Mouse (Mus musculus) CH12F3 (cell line): Measurements from ENCODE around the gene Ndufb5.
"Not testable (repeated sequence)": the region's sequence is repeated elsewhere in the genome, so short reads cannot be mapped to it uniquely, and the experiment has no call there.

Experiments used
- in situ Hi-C: fragments of 300-500 bp; cut with MboI; formaldehyde crosslinking; loops from 2 replicates; pipeline ENCODE4 v1.14.3; 2020; ENCODE audit warnings: low sequenced_read_pairs

Ndufb5 gene

GRCm38 (mm10) chr3:32736244-32737171, at the start of gene Ndufb5:
Ndufb5 (plus strand) TSS chr3:32736990.
- in situ Hi-C loops, result loop anchor here (25.0 kb wide), 1 partner anchor 1076 kb away; no protein-coding TSS in a partner anchor

GRCm38 (mm10) chr3:32687156-32687555, 49.6 kb upstream of the Ndufb5 start:
- in situ Hi-C loops, result loop anchor here (25.0 kb wide), 1 partner anchor 350 kb away; no protein-coding TSS in a partner anchor

GRCm38 (mm10) chr3:32689567-32689999, 47.2 kb upstream of the Ndufb5 start:
- in situ Hi-C loops, result loop anchor here (25.0 kb wide), 1 partner anchor 352 kb away; no protein-coding TSS in a partner anchor

- in situ Hi-C loops, result loop anchor here (25.0 kb wide), 1 partner anchor 353 kb away; no protein-coding TSS in a partner anchor
These were observed 46.8 kb upstream of the Ndufb5 start for GRCm38 (mm10) chr3:32690008-32690407.

- in situ Hi-C loops, result loop anchor here (25.0 kb wide), 1 partner anchor 354 kb away; no protein-coding TSS in a partner anchor
These were observed 45.9 kb upstream of the Ndufb5 start for GRCm38 (mm10) chr3:32690901-32691300.

- in situ Hi-C loops, result loop anchor here (25.0 kb wide), 1 partner anchor 355 kb away; no protein-coding TSS in a partner anchor
These were observed 44.9 kb upstream of the Ndufb5 start for GRCm38 (mm10) chr3:32691841-32692240.

- in situ Hi-C loops, result loop anchor here (25.0 kb wide), 1 partner anchor 357 kb away; no protein-coding TSS in a partner anchor
These were observed 42.6 kb upstream of the Ndufb5 start for GRCm38 (mm10) chr3:32694211-32694610.

GRCm38 (mm10) chr3:32694737-32695582, 41.8 kb upstream of the Ndufb5 start:
- in situ Hi-C loops, result loop anchor here (25.0 kb wide), 1 partner anchor 358 kb away; no protein-coding TSS in a partner anchor

- in situ Hi-C loops, result loop anchor here (25.0 kb wide), 1 partner anchor 358 kb away; no protein-coding TSS in a partner anchor
These were observed 41.2 kb upstream of the Ndufb5 start for GRCm38 (mm10) chr3:32695583-32695980.

- in situ Hi-C loops, result loop anchor here (25.0 kb wide), 1 partner anchor 361 kb away; no protein-coding TSS in a partner anchor
These were observed 38.4 kb upstream of the Ndufb5 start for GRCm38 (mm10) chr3:32698228-32698863.

GRCm38 (mm10) chr3:32704021-32704420, 32.8 kb upstream of the Ndufb5 start:
- in situ Hi-C loops, result not testable (repeated sequence)

GRCm38 (mm10) chr3:32704632-32705031, 32.2 kb upstream of the Ndufb5 start:
- in situ Hi-C loops, result not testable (repeated sequence)

- in situ Hi-C loops, result not testable (repeated sequence)
These were observed 31.0 kb upstream of the Ndufb5 start, which contains the start of gene Actl6a for GRCm38 (mm10) chr3:32705647-32706348. Actl6a (plus strand) TSS chr3:32706298.

- in situ Hi-C loops, result no loop called here
These were observed 28.8 kb upstream of the Ndufb5 start for GRCm38 (mm10) chr3:32708052-32708367.

- in situ Hi-C loops, result no loop called here
These were observed 28.2 kb upstream of the Ndufb5 start for GRCm38 (mm10) chr3:32708368-32709231.

GRCm38 (mm10) chr3:32709388-32709787, 27.4 kb upstream of the Ndufb5 start:
- in situ Hi-C loops, result no loop called here

- in situ Hi-C loops, result no loop called here
These were observed 23.1 kb upstream of the Ndufb5 start for GRCm38 (mm10) chr3:32713711-32714110.

- in situ Hi-C loops, result not testable (repeated sequence)
These were observed 19.4 kb upstream of the Ndufb5 start for GRCm38 (mm10) chr3:32717403-32717802.

GRCm38 (mm10) chr3:32718271-32718670, 18.5 kb upstream of the Ndufb5 start:
- in situ Hi-C loops, result no loop called here
